Mouse (Mus musculus) kidney, adult 2 months (tissue): ENCODE measurements around the gene Ripor3.

Experiments
- CTCF ChIP-seq: fragments of 200-500 bp; conservative IDR thresholded peaks from 2 replicates; pipeline ENCODE4 v1.5.1; 2011; ENCODE audit warnings: low read depth, mild to moderate bottlenecking, control low read depth, low read length, moderate library complexity, mixed read lengths; ENCODE audit not compliant: insufficient read depth, insufficient read length
- POLR2A ChIP-seq: fragments of 200-500 bp; IDR thresholded peaks from one replicate; pipeline ENCODE4 v1.6.1; 2011; ENCODE audit warnings: low read depth, low read length, control low read depth

GRCm38 (mm10) chr2:167960584-167960983 is 49.8 kb downstream of the Ripor3 start:
- TF ChIP-seq POLR2A (no peak), CTCF (no peak)
